Mouse (Mus musculus) brain, adult 2 months (tissue): ENCODE results near the gene Plcb1.

Source experiments
- DNase-seq: peaks from one replicate; pipeline ENCODE4 v3.0.0; 2011; ENCODE audit warnings: low read depth, low spot score

Gene Plcb1

GRCm38 (mm10) chr2:134912616-134913015 lies 126.7 kb downstream of the Plcb1 start:
- peak; percentile 70 for DNase-seq

- DNase-seq, result no peak
Measured at GRCm38 (mm10) chr2:134913542-134913941, 127.7 kb downstream of the Plcb1 start.

GRCm38 (mm10) chr2:134914091-134914550 lies 128.3 kb downstream of the Plcb1 start:
- DNase-seq, result no peak

- peak; percentile 88 for DNase-seq
Measured at GRCm38 (mm10) chr2:134915035-134915434, 129.2 kb downstream of the Plcb1 start.

GRCm38 (mm10) chr2:134920611-134921280 lies 134.9 kb downstream of the Plcb1 start:
- peak; percentile 97 for DNase-seq

- DNase-seq, result peak; percentile 79
Measured at GRCm38 (mm10) chr2:134922636-134923375, 136.9 kb downstream of the Plcb1 start.

GRCm38 (mm10) chr2:134924143-134924655 lies 138.3 kb downstream of the Plcb1 start:
- DNase-seq, result no peak

- no peak for DNase-seq
Measured at GRCm38 (mm10) chr2:134926266-134926665, 140.4 kb downstream of the Plcb1 start.

GRCm38 (mm10) chr2:134927072-134927471 lies 141.2 kb downstream of the Plcb1 start:
- DNase-seq, result no peak

GRCm38 (mm10) chr2:134929452-134929851 lies 143.6 kb downstream of the Plcb1 start:
- peak; percentile 84 for DNase-seq

- no peak for DNase-seq
Measured at GRCm38 (mm10) chr2:134930961-134931360, 145.1 kb downstream of the Plcb1 start.

- no peak for DNase-seq
Measured at GRCm38 (mm10) chr2:134931756-134932421, 146.0 kb downstream of the Plcb1 start.

GRCm38 (mm10) chr2:134935469-134935868 lies 149.6 kb downstream of the Plcb1 start:
- peak; percentile 52 for DNase-seq

- no peak for DNase-seq
Measured at GRCm38 (mm10) chr2:134935970-134936649, 150.2 kb downstream of the Plcb1 start.

- no peak for DNase-seq
Measured at GRCm38 (mm10) chr2:134937666-134938065, 151.8 kb downstream of the Plcb1 start.

- DNase-seq, result no peak
Measured at GRCm38 (mm10) chr2:134942039-134942438, 156.2 kb downstream of the Plcb1 start.

- no peak for DNase-seq
Measured at GRCm38 (mm10) chr2:134942919-134943318, 157.1 kb downstream of the Plcb1 start.

- no peak for DNase-seq
Measured at GRCm38 (mm10) chr2:134946331-134946730, 160.5 kb downstream of the Plcb1 start.

- DNase-seq, result no peak
Measured at GRCm38 (mm10) chr2:134946911-134947310, 161.0 kb downstream of the Plcb1 start.

GRCm38 (mm10) chr2:134952088-134952487 lies 166.2 kb downstream of the Plcb1 start:
- DNase-seq, result peak; percentile 76

GRCm38 (mm10) chr2:134956436-134956835 lies 170.6 kb downstream of the Plcb1 start:
- DNase-seq, result no peak

- DNase-seq, result peak; percentile 63
Measured at GRCm38 (mm10) chr2:134966131-134966530, 180.3 kb downstream of the Plcb1 start.
